Mouse (Mus musculus): ENCODE results near the gene Zfp420.
A peak's percentile ranks its signal among the peaks of the same experiment; 100 is the strongest.
"Not testable (repeated sequence)": the region's sequence is repeated elsewhere in the genome, so short reads cannot be mapped to it uniquely, and the experiment has no call there.

Zfp420 gene

DNA sequence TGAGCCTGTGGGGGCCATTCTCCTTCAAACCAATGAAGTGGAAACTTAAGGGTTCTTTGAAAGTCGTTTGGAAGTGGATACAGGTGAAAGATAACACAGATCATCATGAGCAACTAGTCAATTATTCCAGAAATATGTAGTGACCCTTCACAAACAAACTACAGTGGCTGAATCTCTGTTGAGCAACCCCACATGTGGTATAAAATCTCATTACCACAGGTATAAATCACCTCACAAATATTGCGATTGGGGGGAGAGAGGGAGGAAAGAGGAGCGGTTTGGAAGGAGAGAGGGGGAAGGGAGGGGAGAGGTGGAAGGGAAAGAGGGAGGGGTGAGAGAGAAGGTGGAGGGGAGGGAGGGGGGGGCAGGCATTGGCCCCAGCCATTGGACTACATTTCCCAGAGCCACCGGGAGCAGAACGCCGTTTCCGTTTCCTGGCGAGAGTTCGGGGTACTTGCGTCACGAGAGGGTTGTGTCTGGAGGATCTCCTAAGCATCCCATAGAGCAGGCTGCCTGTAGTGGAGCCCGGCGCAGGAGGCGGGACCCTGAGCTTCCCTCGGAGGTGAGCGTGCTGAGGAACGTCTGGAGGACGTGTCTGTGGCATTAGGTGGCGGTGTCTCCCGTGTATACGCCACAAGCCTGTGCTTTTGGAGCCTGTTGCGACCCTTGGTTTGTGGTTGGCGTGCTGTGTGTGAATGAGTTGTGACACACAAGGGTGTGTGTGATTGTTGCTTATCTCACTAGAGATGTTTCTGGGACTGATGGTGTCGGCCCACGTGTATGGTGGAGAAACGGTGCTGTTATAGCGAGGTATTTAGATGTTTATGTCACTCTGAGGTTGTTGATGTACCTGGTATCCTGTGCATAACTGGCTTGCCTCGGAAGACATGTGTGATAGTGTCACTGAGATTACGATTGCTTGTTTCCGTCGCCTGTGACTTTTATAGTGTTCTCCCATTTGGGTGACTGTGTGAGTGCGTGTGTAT lies at the start of gene Zfp420:
TSS of gene Zfp420 (plus strand) at position 448 of the 986 bp plus-strand sequence.
- DNase-seq (ENCODE audit: low spot score in 2 of 2): peak; percentile 83 to 86

- DNase-seq (ENCODE audit: low spot score in 2 of 2): no peak
These were observed 47.5 kb upstream of the Zfp420 start for GRCm38 (mm10) chr7:29812244-29812643.

GRCm38 (mm10) chr7:29814381-29814780 lies 45.4 kb upstream of the Zfp420 start:
- no peak for DNase-seq (ENCODE audit: low spot score in 2 of 2)

DNA sequence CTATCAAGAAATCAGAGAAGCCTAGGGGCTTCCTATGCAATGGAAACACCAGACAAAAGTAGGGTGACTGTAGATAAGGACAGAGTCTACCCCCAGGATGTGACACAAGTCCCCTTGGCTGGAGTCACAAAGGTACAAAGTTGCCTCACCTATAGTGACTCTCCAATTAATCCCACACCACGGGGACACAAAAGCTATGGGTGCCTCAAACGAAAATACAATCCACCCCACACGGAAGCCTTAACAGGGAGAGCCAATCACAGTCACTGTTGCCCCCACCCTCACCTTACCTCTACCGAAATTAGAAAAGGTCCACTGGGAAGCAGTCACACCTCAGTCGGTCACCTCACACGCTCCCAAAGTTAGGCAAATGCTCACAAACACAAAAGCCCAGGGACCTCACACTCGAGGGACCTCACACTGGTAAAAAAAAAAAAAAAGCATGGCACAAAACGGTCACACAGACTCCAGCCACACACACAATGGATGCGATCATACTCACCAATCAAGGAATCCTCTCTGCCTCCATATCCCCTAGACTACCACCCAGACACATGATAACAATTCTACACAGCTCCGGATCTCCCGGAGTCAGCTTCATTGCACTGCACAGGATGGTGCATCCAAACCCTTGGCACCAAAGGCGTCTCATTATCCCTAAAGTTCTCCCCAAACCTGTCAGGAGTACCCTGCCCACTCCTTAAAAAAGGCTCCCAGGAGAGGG lies 44.6 kb upstream of the Zfp420 start:
- no peak for DNase-seq (ENCODE audit: low spot score in 2 of 2)

- peak; percentile 82 to 85 for DNase-seq (ENCODE audit: low spot score in 2 of 2)
These were observed 43.8 kb upstream of the Zfp420 start, which contains the start of gene Zfp790 for GRCm38 (mm10) chr7:29815910-29816429. TSS of gene Zfp790 (plus strand) at chr7:29816114.

GRCm38 (mm10) chr7:29818619-29819254 lies 41.0 kb upstream of the Zfp420 start:
- peak; percentile 42 to 56 for DNase-seq (ENCODE audit: low spot score in 2 of 2)

DNA sequence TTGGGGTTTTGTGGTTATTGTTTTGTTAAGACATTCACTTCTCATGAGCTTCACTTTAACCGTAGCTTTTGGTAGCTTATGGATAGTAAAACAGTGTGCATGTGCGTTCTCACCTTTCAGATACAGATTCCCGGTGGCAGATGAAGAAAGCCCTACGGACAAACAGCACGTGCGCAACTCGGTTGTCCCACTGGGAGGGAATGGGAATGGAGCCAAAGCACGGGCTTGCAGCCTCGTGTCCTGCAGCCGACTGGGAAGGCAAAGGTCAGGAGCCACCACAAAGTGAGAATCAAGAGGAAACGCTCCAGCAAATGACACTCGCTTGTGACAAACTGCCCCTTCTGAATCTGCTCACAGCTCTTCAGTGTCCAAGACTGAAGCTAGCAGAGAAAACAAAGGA lies 31.8 kb upstream of the Zfp420 start:
- no peak for DNase-seq (ENCODE audit: low spot score in 2 of 2)

DNA sequence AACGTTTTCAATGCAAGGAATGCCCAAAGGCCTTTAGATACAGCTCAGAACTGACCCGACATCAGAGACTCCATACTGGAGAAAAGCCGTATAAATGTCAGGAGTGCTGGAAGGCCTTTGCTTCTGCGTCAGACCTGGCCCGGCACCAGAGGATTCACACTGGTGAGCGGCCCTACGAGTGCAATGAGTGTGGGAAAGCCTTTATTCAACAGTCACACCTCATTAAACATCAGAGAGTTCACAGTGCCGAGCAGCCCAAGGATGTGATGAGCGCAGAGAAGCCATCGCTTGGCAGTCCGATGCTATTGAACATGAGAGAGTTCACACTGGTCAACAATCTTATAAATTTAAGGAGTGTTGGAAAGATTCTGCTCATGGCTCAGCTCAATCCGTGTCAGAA lies 30.0 kb upstream of the Zfp420 start:
- no peak for DNase-seq (ENCODE audit: low spot score in 2 of 2)

DNA sequence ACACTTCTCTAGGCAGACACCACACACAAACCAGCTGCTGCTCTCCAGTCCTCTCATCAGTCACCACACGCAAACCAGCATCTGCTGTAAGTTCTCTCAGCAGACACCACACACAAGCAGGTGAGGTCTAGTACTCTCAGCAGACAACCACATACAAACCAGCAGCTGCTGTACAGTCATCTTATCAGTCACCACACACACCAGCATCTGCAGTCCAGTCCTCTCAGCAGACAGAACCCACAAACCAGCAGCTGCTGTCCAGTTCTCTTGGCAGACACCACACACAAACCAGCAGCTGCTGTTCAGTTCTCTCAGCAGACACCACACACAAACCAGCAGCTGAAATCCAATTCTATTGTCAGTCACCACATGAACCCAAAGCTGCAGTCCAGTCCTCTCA lies 23.0 kb upstream of the Zfp420 start:
- no peak for DNase-seq (ENCODE audit: low spot score in 2 of 2)

DNA sequence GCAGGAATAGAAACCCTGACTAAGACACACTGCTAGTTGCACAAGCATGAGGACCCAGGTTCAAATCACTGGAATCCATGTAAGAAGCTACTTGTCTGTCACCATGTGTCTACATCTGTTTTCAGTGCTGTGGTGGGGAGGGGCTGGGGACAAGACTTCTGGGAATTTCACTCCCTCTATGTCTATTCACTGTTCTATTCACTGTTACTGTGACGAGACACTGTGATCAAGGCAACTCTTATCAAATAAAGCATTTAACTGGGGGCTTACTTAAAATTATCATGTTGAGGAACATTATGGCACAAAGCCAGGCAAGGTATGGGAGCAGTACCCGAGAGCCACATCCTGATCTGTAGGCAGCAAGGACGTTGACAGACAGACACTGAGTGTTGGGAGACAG lies 20.5 kb upstream of the Zfp420 start:
- DNase-seq (ENCODE audit: low spot score in 2 of 2): no peak

GRCm38 (mm10) chr7:29842105-29842504 lies 17.7 kb upstream of the Zfp420 start:
- no peak for DNase-seq (ENCODE audit: low spot score in 2 of 2)

DNA sequence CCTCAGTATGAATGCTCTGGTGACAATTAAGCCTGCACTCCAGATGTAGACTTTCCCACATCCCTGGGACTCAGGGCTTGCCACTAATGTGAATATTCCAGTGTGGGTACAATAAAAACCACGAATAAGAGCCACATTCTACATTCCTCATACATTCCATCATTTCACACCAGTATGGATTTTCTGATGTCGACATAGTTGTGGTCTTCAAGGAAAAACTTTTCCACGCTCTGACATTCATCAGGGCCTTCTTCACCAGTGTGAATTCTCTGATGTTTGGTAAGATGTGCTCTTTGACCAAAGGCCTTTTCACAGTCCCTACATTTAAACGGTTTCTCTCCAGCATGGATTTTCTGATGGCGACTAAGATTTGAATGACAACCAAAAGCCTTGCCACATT lies 15.2 kb upstream of the Zfp420 start:
- DNase-seq (ENCODE audit: low spot score in 2 of 2): no peak

DNA sequence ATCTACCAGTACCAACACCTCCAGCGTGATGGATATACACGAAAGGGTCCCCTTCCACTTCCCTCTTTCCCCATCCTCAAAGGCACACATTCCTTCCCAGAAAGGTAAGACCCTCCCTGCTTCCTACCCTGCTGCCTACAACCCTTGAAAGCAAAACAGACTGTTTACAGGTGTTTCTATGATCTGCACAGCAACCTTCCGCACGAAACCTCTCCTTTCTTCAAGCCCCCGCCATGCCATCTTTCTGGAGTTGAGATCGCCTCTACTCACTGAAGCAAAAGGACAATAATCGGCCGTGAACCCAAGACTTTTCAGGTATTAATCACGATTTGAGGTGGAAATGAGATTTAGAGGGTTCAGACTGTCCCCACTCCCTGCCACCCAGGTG lies 7.0 kb upstream of the Zfp420 start:
- DNase-seq (ENCODE audit: low spot score in 2 of 2): no peak

- DNase-seq (ENCODE audit: low spot score in 2 of 2): peak; percentile 79 to 83
These were observed 6.4 kb upstream of the Zfp420 start, which contains the start of gene Zfp940 for GRCm38 (mm10) chr7:29853219-29853842. TSS of gene Zfp940 (minus strand) at chr7:29853669.

DNA sequence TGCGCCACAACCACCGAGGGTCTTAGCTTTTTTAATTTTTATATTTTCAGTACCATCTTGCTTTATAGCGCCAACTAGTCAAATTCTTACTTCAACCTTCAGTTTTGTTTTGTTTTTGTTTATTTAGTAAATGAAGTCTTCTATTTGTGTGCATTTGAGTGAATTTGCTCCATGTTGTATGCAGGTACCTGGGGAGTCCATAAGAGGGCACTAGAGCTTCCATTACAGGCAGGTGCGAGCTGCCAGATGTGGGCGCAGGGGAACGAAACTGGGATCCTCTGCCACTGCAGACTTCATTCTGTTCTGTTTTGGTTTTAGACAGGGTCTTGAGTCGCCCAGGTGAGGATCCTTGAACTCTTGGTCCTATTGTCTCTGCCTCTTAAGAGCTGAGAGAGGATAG lies 1.9 kb downstream of the Zfp420 start:
- DNase-seq (ENCODE audit: low spot score in 2 of 2): no peak

- no peak for DNase-seq (ENCODE audit: low spot score in 2 of 2)
These were observed 14.5 kb downstream of the Zfp420 start for GRCm38 (mm10) chr7:29874256-29874655.

DNA sequence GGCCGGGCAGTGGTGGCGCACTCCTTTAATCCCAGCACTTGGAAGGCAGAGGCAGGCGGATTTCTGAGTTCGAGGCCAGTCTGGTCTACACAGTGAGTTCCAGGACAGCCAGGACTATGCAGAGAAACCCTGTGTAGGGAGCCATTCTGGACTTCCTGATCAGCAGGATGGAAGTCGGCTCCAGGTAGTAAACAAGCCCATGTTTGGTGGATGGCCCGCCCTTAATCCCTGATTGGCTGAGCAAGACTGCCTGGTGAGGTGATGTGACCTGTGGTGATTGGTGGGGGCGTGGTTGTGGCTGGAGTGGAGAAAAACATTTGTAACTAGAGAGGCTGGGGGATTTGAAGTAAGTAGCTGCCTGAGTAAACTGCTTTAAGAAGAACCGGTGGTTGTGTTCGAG lies 17.8 kb downstream of the Zfp420 start:
- not testable (repeated sequence) for DNase-seq (ENCODE audit: low spot score in 2 of 2)

- DNase-seq (ENCODE audit: low spot score in 2 of 2): no peak
These were observed 20.3 kb downstream of the Zfp420 start for GRCm38 (mm10) chr7:29880056-29880455.

- no peak for DNase-seq (ENCODE audit: low spot score in 2 of 2)
These were observed 21.1 kb downstream of the Zfp420 start for GRCm38 (mm10) chr7:29880916-29881315.

DNA sequence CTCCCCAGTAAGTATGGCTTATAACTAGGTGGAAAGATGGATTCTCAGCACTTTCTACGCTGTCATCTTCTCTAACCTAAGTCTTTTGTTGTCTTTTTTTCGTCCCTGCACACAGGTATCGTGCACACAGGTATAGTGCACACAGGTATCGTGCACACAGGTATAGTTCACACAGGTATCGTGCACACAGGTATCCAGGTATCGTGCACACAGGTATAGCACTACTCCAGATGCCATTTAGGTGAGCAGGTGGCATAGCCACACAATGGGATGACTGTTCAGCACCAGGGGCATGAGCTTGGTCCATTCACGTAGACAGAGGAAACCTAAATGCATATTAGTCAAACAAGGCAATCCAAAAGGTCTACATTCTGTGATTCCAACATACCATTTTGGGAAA lies 30.7 kb downstream of the Zfp420 start:
- DNase-seq (ENCODE audit: low spot score in 2 of 2): no peak

GRCm38 (mm10) chr7:29892756-29893155 lies 33.0 kb downstream of the Zfp420 start:
- no peak for DNase-seq (ENCODE audit: low spot score in 2 of 2)

Data from frontal cortex, postnatal 14 days (tissue).